Mouse (Mus musculus) heart, postnatal 0 days (tissue): ENCODE results near the gene Nxnl1.

Experiments
- CTCF ChIP-seq: IDR thresholded peaks from 2 replicates; pipeline ENCODE4 v1.5.1; 2016; ENCODE audit warnings: antibody characterized with exemption, control low read depth, low read depth
- EP300 ChIP-seq: IDR thresholded peaks from 2 replicates; pipeline ENCODE4 v1.6.1; 2016; ENCODE audit warnings: antibody characterized with exemption, low read depth

DNA sequence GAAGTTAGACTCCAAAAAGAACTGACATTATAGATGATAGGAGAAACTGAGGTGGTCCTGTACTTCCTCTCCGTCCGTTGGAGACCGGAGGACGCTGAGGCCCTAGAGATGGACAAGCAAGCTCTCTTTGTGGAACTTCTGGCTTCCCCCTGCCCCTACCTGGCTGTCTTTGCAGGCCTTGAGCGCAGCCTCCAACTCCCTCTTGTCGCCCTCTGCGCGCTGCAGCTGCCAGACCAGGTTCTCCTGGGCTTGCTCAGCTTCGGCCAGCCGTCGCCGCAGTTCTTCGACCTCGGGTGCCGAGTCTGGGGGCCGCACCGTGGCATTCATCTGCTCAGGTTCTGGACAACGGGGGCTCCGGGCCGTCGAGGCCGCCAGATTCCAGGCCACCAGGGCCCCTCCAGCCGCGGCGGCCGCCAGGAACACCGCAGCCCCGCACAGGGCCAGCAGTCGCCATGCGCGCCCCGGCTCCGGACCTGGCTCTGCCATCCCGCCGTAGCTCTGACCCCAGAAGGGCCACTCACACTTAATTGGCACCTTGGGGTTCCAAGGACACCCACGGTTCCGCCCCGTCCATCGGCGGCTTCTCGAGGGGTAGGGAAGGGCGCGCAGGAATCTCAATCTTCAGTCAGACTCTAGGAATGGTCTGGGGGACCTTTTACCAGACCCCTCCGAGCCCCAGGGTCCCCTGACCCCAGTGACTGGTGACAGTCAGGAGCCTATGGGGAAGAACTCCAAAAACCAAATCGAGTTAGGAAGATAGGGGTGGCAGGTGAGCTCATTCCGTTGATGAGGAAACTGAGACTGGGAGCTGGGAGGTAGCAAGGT is 41.0 kb downstream of the Nxnl1 start, which contains the start of gene Ccdc194:
- TF ChIP-seq EP300 = no peak
- TF ChIP-seq CTCF = no peak
